Mouse (Mus musculus) lung, embryonic 16.5 days (tissue): ENCODE measurements at regions not wholly inside any gene's neighbourhood (a gene's known extent, or its start where the extent isn't known, plus 50 kb on each side); places are given as distances from the start of the nearest gene placed in this dataset.

Experiments
- ATAC-seq: fragments of 200-750 bp; cut with Nextera tagmentation; 2 replicates; pipeline ENCODE4 v1.8.0; 2017; ENCODE audit warnings: low read depth, mild to moderate bottlenecking, moderate library complexity
- H3K27ac ChIP-seq: fragments of 300-500 bp; sonication (generic); 2 replicates; pipeline ENCODE4 v1.5.1; 2014; ENCODE audit warnings: mild to moderate bottlenecking, control low read depth, low read length
- H3K27me3 ChIP-seq: fragments of 300-500 bp; sonication (generic); 2 replicates; pipeline ENCODE4 v1.6.1; 2014; ENCODE audit warnings: low read depth, low read length, mixed read lengths; ENCODE audit not compliant: control insufficient read depth, insufficient read depth
- H3K36me3 ChIP-seq: fragments of 300-500 bp; sonication (generic); 2 replicates; pipeline ENCODE4 v1.6.1; 2014; ENCODE audit warnings: low read length; ENCODE audit not compliant: control insufficient read depth, insufficient read depth
- H3K4me1 ChIP-seq: fragments of 300-500 bp; sonication (generic); replicated peaks from 2 replicates; pipeline ENCODE4 v1.6.1; 2014; ENCODE audit warnings: low read length, mixed read lengths; ENCODE audit not compliant: control insufficient read depth, insufficient read depth
- H3K4me2 ChIP-seq: fragments of 300-500 bp; sonication (generic); 2 replicates; pipeline ENCODE4 v1.6.1; 2014; ENCODE audit warnings: low read depth, low read length, control low read depth
- H3K4me3 ChIP-seq: fragments of 300-500 bp; sonication (generic); 2 replicates; pipeline ENCODE4 v1.5.1; 2014; ENCODE audit warnings: mild to moderate bottlenecking, low read length, control low read depth
- H3K9ac ChIP-seq: fragments of 300-500 bp; sonication (generic); 2 replicates; pipeline ENCODE4 v1.6.1; 2014; ENCODE audit warnings: low read length, control low read depth
- H3K9me3 ChIP-seq: fragments of 300-500 bp; sonication (generic); 2 replicates; pipeline ENCODE4 v1.6.1; 2016; ENCODE audit warnings: low read length; ENCODE audit not compliant: control insufficient read depth
- WGBS: fragments of 180-500 bp; shearing (Covaris S2); extraction: QIAGEN DNeasy Blood & Tissue Kit; methylation state at CpG from one replicate; pipeline ENCODE4 v1.1.7; 2014; 5-methylcytosine and 5-hydroxymethylcytosine counted together

- no peaks in the 10 kb centered on the region for H3K9me3 ChIP-seq
- no peak overlapping the region for H3K4me2 ChIP-seq
- H3K27me3 ChIP-seq = no peaks in the 10 kb centered on the region
- ATAC-seq = no peak
- H3K4me3 ChIP-seq = no peak overlapping the region
- no peaks in the 10 kb centered on the region for H3K4me1 ChIP-seq
- no peak overlapping the region for H3K27ac ChIP-seq
- 75% methylated on average over 2 of the region's 2 CpGs for WGBS
- H3K9ac ChIP-seq = no peak overlapping the region
- no peaks in the 10 kb centered on the region for H3K36me3 ChIP-seq
Observed at GRCm38 (mm10) chr3:147786555-147786954, 934.4 kb downstream of the Ttll7 start.

- H3K4me2 ChIP-seq = no peak overlapping the region
Observed at GRCm38 (mm10) chr3:147750842-147751191, 898.6 kb downstream of the Ttll7 start.

GRCm38 (mm10) chr3:147749939-147750841 lies 898.0 kb downstream of the Ttll7 start:
- no peak overlapping the region for H3K4me3 ChIP-seq
- no peaks in the 10 kb centered on the region for H3K4me1 ChIP-seq
- H3K9me3 ChIP-seq = no peaks in the 10 kb centered on the region
- no peaks in the 10 kb centered on the region for H3K27me3 ChIP-seq
- peak; percentile 87 for ATAC-seq
- 57% methylated on average over 12 of the region's 12 CpGs for WGBS
- no peak overlapping the region for H3K9ac ChIP-seq
- peak overlapping the region; percentile 16; the same call in 1 of the 2 replicates for H3K27ac ChIP-seq
- H3K36me3 ChIP-seq = no peaks in the 10 kb centered on the region
- no peak overlapping the region for H3K4me2 ChIP-seq

More at GRCm38 (mm10) chr3:147750842-147751191, 898.6 kb downstream of the Ttll7 start:
- no peak overlapping the region for H3K9ac ChIP-seq
- no peak overlapping the region for H3K27ac ChIP-seq
- 35% methylated on average over 1 of the region's 1 CpGs for WGBS
- H3K4me1 ChIP-seq = no peaks in the 10 kb centered on the region
- no peaks in the 10 kb centered on the region for H3K27me3 ChIP-seq
- no peak overlapping the region for H3K4me3 ChIP-seq
- no peak for ATAC-seq
- H3K9me3 ChIP-seq = no peaks in the 10 kb centered on the region
- H3K36me3 ChIP-seq = no peaks in the 10 kb centered on the region

- WGBS = 76% methylated on average over 5 of the region's 5 CpGs
- ATAC-seq = no peak
Observed at GRCm38 (mm10) chr3:147749442-147749841, 897.3 kb downstream of the Ttll7 start.

GRCm38 (mm10) chr3:147736673-147737439 lies 884.7 kb downstream of the Ttll7 start:
- no peak overlapping the region for H3K4me3 ChIP-seq
- WGBS = 70% methylated on average over 6 of the region's 6 CpGs
- no peak overlapping the region for H3K27ac ChIP-seq
- H3K4me1 ChIP-seq = no peaks in the 10 kb centered on the region
- no peaks in the 10 kb centered on the region for H3K27me3 ChIP-seq
- ATAC-seq = no peak
- no peak overlapping the region for H3K9ac ChIP-seq
- H3K36me3 ChIP-seq = no peaks in the 10 kb centered on the region
- no peak overlapping the region for H3K4me2 ChIP-seq
- no peaks in the 10 kb centered on the region for H3K9me3 ChIP-seq

More at GRCm38 (mm10) chr3:147749442-147749841, 897.3 kb downstream of the Ttll7 start:
- Histone ChIP-seq H3K27me3 (no peaks in the 10 kb centered on the region), H3K36me3 (no peaks in the 10 kb centered on the region), H3K4me3 (no peak overlapping the region), H3K4me2 (no peak overlapping the region), H3K27ac (no peak overlapping the region), H3K4me1 (no peaks in the 10 kb centered on the region), H3K9me3 (no peaks in the 10 kb centered on the region), H3K9ac (no peak overlapping the region)

GRCm38 (mm10) chr3:147716391-147716790 lies 864.2 kb downstream of the Ttll7 start:
- Histone ChIP-seq H3K27me3 (no peaks in the 10 kb centered on the region), H3K36me3 (no peaks in the 10 kb centered on the region), H3K27ac (no peak overlapping the region), H3K4me2 (no peak overlapping the region), H3K4me1 (no peaks in the 10 kb centered on the region), H3K9me3 (no peaks in the 10 kb centered on the region), H3K4me3 (no peak overlapping the region), H3K9ac (no peak overlapping the region)
- WGBS = 73% methylated on average over 4 of the region's 4 CpGs
- ATAC-seq = no peak

- Histone ChIP-seq H3K9me3 (no peaks in the 10 kb centered on the region), H3K36me3 (no peaks in the 10 kb centered on the region), H3K4me2 (peak overlapping the region; percentile 25; the same call in 1 of the 2 replicates), H3K4me1 (no peaks in the 10 kb centered on the region; the same call in 1 of the 2 replicates), H3K4me3 (no peak overlapping the region), H3K27ac (no peak overlapping the region), H3K27me3 (no peaks in the 10 kb centered on the region), H3K9ac (no peak overlapping the region)
- 14% methylated on average over 4 of the region's 4 CpGs for WGBS
- ATAC-seq = peak; percentile 96
Observed at GRCm38 (mm10) chr3:147707401-147707801, 855.2 kb downstream of the Ttll7 start.

- no peak overlapping the region for H3K9ac ChIP-seq
- ATAC-seq = no peak
- H3K9me3 ChIP-seq = no peaks in the 10 kb centered on the region
- H3K27me3 ChIP-seq = no peaks in the 10 kb centered on the region
- no peak overlapping the region for H3K27ac ChIP-seq
- no peak overlapping the region for H3K4me2 ChIP-seq
- WGBS = 92% methylated on average over 2 of the region's 2 CpGs
- H3K4me1 ChIP-seq = no peaks in the 10 kb centered on the region
- no peak overlapping the region for H3K4me3 ChIP-seq
- H3K36me3 ChIP-seq = no peaks in the 10 kb centered on the region
Observed at GRCm38 (mm10) chr3:147683730-147684129, 831.6 kb downstream of the Ttll7 start.

GRCm38 (mm10) chr3:147680299-147680698 lies 828.1 kb downstream of the Ttll7 start:
- no peak overlapping the region for H3K9ac ChIP-seq
- H3K4me1 ChIP-seq = no peaks in the 10 kb centered on the region
- WGBS = 56% methylated on average over 1 of the region's 1 CpGs
- no peak overlapping the region for H3K4me3 ChIP-seq
- H3K27ac ChIP-seq = no peak overlapping the region
- no peak for ATAC-seq
- no peaks in the 10 kb centered on the region for H3K9me3 ChIP-seq
- no peaks in the 10 kb centered on the region for H3K27me3 ChIP-seq
- no peaks in the 10 kb centered on the region for H3K36me3 ChIP-seq
- H3K4me2 ChIP-seq = no peak overlapping the region
